Mouse (Mus musculus): ENCODE results near the gene Trim67. TPM values are rescaled to one million over a fixed set of nuclear protein-coding genes. Genes with fewer than 3 reads are reported as not detected.

Trim67 gene
- polyA plus RNA-seq, 1 experiment: not detected

GRCm38 (mm10) chr8:124878946-124879526, 86.1 kb downstream of the Trim67 start:
- Histone ChIP-seq H3K4me1 (ENCODE audit: control insufficient read depth, insufficient read depth, insufficient read length) (no peaks in the 10 kb centered on the region), H3K27me3 (ENCODE audit: control insufficient read depth, insufficient read depth, low read length) (no peaks in the 10 kb centered on the region), H3K4me3 (ENCODE audit: extremely low read depth, insufficient read depth, insufficient read length) (no peak overlapping the region), H3K36me3 (ENCODE audit: control insufficient read depth, insufficient read depth, low read length) (peaks cover 65% of the 10 kb centered on the region), H3K27ac (ENCODE audit: insufficient read depth, low read length) (no peak overlapping the region)
- DNase-seq (ENCODE audit: low read depth in 1 of 2, low spot score in 2 of 2): no peak
- WGBS: 85% methylated on average over 10 of the region's 10 CpGs
- TF ChIP-seq CTCF (IDR thresholded peaks at IDR 0.05; ENCODE audit: extremely low read depth, insufficient read depth, insufficient read length, insufficient replicate concordance): no peak

Other genes starting within 250 kb of the Trim67 start
- gene Agt, start 223.4 kb upstream of the Trim67 start, polyA plus RNA-seq (2012; rRNA removed): 0.27 and 0.89 TPM in 2 replicates
- 0.07 and 0.18 TPM in 2 replicates for gene Capn9, start 217.0 kb upstream of the Trim67 start, polyA plus RNA-seq (2012; rRNA removed)
- 31.6 and 40.7 TPM in 2 replicates for gene 2310022B05Rik, start 129.7 kb upstream of the Trim67 start, polyA plus RNA-seq (2012; rRNA removed)
- gene Ttc13, start 71.1 kb upstream of the Trim67 start, polyA plus RNA-seq (2012; rRNA removed): 18.5 and 21.1 TPM in 2 replicates
- 18.0 and 19.4 TPM in 2 replicates for gene Arv1, start 71.0 kb upstream of the Trim67 start, polyA plus RNA-seq (2012; rRNA removed)
- 1.2 and 1.5 TPM in 2 replicates for gene Fam89a, start 41.3 kb upstream of the Trim67 start, polyA plus RNA-seq (2012; rRNA removed)
- gene Gnpat, start 69.9 kb downstream of the Trim67 start, polyA plus RNA-seq (2012; rRNA removed): 36.0 and 42.5 TPM in 2 replicates
- 8.0 and 8.2 TPM in 2 replicates for gene 2810004N23Rik, start 70.0 kb downstream of the Trim67 start, polyA plus RNA-seq (2012; rRNA removed)
- 6.5 and 10.5 TPM in 2 replicates for gene Exoc8, start 104.6 kb downstream of the Trim67 start, polyA plus RNA-seq (2012; rRNA removed)
- 11.2 and 14.5 TPM in 2 replicates for gene Sprtn, start 104.8 kb downstream of the Trim67 start, polyA plus RNA-seq (2012; rRNA removed)
- gene Egln1, start 156.2 kb downstream of the Trim67 start, polyA plus RNA-seq (2012; rRNA removed): 12.1 and 15.2 TPM in 2 replicates
- gene Tsnax, start 219.9 kb downstream of the Trim67 start, polyA plus RNA-seq (2012; rRNA removed): 21.0 and 22.7 TPM in 2 replicates